Mouse (Mus musculus): ENCODE results near the gene Sfrp5.

The Sfrp5 gene

DNA sequence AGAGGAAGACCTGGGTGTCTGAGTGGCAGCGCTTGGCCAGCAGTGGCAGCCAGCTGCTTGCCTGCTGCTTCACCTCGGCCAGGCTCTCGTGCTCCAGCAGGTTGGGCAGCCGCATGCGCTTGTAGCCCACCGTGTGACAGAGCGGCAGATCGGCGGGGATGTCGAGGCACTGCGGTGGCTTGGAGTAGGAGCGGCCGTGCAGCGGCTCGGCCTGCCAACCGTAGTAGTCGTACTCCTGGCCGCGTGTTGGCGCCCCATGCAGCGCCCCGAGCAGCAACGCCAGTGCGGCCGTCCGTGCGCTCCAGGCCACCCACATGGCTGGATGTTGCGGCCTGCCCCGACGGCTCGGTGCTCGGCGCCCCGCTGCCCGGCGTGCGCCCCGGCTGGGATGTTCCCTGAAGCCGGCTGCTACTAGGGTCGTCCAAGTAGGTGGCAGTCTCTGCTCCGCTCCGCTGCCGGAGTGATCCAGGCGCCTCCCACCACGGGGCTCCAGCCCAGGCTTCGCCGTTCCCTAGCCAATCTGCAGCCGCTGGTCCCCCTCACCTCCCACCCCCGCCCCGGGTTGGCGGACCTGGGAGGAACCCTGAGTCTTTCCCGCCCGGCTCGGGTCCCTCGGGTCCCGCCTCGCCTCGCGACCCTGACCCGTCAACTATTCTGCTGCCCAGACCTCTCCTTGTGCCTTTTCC, at the start of gene Sfrp5:
Sfrp5 (minus strand) TSS at position 557 of the 686 bp plus-strand sequence.
- no peak for DNase-seq (ENCODE audit: low read depth, low spot score)

DNA sequence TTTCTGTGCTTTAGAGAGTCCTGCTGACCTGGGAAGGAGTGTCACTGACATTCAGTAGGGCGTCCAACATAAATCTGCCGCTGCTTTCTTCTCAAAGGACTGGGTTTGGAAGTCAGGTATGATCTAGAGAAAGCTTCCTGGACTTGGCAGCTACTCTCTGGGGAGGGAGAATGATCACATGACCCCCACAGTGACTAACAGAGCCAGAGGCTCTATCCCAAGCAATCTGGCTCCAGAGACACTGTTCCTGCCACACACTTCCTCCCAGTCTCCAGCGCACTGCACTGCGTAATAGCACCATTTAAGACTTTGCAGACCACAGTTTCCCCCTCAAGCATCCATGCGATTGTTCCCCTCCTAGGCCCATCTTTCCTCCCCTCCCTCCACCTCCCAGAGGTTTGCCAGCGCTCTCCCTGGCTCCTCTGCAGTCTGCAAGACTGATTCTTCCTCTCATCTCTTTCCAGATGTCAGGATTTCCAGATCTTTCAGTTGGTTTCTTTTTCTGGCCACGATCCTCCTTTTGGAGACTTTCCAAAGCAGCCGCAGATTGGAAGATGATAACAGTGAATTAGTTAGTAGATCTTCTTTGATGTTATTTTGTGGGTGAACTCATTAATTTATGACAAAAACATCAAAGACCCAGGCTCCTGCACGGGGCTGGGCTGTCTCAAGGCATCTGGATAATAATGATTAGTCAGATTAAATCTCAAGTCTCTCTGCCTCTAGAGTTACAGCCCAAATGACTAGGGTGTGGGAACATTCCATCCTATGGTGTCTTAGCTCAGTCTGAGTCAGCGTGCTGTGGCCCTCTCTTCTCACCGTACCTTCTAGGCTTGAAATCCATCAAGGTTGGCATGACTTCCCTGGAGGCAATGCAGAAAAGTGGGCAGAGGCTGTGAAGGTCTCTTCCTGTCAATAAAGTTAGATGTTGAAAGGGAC, 48.2 kb upstream of the Sfrp5 start:
- DNase-seq (ENCODE audit: low read depth, low spot score) = peak; percentile 70

DNA sequence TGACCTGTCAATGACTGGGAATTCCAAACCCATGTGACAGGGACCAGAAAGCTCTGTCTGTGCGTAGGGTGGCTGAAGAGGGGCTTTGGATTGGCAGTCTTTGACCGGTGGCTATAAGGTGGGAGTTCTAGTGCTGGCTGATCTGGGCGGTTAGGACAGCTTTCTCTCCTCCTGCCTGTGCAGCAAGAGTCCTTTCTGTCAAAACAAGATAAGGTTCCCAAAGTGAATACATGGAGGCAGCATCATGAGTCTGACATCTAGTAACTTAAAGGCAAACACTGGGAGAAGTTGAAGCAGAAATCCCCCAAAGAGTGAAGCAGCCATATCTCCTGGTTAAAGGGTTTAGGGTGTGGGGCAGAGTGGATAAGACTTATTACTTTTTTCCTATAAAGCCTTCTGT, 45.5 kb upstream of the Sfrp5 start, which contains the start of gene Golga7b:
Golga7b (plus strand) TSS at position 56 of the 400 bp plus-strand sequence.
- DNase-seq (ENCODE audit: low read depth, low spot score) = no peak

DNA sequence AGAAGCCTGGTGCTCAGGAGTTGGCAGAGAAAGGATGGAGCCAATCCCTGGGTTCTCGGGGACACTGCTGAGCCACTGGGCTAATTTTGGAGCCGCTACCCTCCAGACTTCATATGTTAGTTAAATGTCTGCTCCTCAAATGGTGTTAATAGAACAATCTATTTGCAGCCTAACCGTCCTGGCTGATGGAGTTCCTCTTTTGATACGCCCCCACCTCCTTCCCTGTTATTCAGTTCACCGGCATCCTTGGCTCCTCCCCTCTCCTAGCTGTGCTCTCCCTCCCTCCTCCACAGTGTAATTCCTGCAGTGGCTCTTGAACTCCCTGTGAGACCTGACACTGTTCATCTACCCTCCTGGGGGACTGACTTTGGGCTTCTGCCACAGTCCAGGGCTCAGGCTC, 44.6 kb upstream of the Sfrp5 start:
- peak; percentile 66 for DNase-seq (ENCODE audit: low read depth, low spot score)

DNA sequence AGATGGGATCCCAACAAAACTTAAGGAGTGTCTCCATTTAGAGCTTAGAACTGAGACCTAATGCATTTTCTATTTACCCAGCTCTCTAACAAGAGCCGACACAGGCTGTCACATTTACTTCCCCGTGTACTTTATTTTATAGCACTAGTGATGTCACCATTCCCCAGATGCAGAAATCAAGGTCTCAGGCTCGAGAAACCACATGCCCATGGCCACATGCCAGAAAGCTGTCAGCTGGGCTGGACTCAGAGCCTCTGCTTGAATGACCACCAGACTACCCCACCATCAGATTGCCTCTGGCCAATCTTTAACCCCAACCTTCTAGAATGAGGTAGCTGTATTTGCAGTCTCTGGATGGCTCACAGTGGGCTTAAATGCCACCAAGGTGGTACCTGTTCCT, 41.3 kb upstream of the Sfrp5 start:
- DNase-seq (ENCODE audit: low read depth, low spot score) = no peak

DNA sequence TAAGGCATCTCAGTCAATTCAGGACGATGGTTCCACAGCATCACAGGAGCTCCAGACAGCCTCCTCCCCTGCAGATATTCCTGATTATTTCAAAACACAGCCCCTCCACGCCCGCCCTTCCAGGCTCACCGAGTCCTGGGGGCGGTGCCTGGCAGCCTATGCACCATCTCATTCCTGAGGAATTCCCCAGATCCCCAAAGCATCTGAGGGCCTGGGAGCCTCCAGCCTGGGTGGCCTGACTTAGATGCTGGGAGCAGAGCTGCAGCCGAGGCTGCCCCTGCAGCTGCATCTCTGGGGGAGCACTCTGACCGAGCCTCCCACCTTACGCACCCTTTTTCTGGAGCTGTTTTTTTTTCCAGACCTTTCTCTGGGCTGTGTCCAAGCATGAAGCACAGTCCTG, 38.8 kb upstream of the Sfrp5 start:
- DNase-seq (ENCODE audit: low read depth, low spot score) = no peak

DNA sequence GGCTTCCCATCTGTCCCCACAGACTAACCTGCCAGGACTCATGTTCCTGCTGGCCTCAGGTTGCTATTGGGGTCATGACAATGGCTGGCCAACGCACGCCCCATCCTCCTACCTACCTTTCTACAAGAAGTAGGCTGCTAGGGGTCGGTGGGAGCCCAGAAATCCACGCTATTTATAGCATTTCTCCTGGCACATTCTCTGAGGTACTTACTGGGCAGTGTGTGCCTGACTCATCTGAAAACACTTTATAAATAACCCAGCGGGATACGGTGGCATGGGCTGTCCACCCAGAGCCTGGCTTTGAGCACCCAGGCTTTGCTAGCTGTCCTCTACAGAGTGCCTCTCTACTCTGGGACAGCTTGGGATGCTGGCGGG, 36.3 kb upstream of the Sfrp5 start:
- DNase-seq (ENCODE audit: low read depth, low spot score) = peak; percentile 72

DNA sequence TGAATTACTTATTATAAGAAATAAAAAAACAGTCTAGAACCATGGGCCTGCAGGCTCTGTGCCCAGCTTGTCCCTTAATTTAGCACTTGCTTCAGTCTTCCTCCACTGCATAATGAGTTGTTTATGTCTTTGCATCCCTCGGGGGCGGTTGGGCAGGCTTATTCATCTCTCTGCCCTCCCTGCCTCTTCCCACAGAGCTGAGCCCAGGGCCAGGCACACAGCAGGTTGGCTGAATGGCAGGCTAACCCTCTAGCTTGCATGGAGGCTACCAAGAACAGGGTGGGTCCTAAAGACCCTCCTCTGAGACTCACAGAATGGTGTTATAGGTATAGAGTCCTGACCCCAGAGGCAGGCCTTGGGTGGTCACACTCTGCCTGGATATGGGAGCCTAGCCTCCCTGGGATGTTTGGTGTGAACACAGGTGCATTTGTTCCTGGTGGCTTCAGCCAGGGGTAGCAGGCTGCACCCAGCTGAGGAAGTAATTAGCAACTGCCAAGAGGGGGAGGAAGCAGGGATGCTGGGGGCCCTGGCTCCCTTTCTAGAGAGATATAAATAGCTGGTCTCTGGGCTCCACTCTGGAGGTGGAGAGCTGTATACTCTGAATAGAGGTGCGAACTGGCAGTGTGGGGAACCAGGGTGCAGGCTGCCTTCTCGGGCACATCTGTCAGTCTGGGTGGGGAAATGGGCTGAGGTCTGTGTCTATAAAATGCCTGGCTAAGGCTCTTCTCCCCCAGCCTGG, 35.7 kb upstream of the Sfrp5 start:
- peak; percentile 86 for DNase-seq (ENCODE audit: low read depth, low spot score)

DNA sequence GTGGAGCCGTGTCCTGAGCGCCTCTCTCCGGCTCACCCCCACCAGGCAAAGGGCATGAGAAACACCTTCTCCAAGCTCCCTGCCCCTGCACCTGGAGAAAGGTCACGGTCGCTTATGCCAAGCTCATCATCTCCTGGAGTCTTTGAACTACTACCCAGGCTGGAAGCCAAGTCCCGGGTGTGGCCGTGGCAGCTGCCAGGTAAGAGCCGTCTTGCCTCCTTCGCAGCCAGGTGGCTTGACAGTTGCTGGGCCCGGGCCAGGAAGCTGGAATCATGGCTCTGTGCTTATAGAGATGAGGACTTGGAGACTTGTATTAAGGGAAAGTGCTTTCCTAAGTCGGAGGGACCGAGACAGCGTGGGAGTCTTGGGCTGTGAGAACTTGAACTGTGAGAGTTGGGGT, 28.9 kb upstream of the Sfrp5 start:
- DNase-seq (ENCODE audit: low read depth, low spot score) = peak; percentile 33

DNA sequence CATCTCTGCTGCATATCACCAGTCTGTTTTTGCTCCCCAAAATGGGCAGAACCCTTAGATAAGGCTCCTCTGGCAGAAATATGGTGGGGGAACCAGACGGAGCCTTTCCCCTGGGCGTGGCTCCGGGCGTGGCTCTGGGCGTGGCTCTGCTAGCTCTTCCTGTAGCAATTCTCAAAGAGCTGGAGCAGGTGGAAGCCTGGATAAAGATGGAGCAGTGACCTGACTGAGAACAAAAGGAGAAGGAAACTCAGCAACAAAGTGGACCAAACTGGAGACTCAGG, 28.2 kb upstream of the Sfrp5 start:
- no peak for DNase-seq (ENCODE audit: low read depth, low spot score)

DNA sequence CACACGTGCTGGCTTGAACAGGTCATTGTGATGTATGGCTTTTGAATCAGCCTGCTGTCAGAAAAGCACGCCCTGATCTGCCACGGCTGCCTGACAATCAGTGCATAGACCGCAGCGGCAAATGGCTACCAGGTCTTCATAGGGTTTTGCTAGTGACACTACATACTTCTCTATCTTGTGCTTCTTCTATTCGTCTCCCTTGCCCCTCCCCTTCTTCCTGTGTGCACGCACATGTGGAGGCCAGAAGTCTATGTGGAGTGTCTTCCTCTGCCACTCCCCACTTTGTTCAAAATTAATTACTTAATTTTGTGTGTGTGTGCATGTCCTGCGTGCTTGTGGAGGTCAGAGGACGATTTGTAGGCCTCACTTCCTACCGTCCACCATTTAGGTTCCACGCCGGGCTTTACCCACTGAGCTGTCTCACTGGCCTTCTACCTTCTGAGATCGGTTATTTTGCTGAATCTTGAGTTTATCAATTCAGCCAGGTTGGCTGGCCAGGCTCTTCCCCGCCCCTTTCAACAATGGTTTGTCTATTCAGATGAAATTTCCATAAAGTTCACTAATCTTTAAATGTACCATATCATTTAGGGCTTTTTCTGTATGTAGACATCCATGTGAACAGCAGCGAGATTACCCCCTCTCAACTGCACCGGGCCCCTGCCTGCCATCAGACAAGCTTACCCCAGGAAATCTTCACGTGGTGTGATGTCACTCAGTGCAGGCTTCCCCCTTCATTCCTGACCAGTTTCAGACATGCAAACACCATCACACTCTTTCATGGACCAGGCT, 27.6 kb upstream of the Sfrp5 start:
- DNase-seq (ENCODE audit: low read depth, low spot score) = no peak

DNA sequence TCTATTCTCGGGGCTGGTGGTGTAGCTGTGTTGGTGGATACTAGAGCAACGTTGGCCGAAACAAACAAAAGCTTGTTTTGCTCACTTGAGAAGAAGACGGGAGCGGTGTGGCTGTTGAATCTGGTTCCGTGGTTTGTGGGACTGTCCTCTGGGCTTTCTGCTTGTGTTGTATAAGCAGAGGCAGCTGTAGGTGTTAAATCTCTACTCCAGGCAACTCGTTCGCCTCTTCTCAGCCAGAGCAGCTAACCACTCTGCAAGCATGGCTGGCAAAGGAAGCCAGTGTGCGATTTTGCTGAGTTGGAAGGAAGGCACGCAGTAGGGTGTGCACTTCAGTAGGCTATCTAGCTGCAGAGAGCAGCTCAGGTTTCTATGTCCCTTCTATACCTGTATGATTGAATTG, 24.4 kb upstream of the Sfrp5 start:
- peak; percentile 64 for DNase-seq (ENCODE audit: low read depth, low spot score)

DNA sequence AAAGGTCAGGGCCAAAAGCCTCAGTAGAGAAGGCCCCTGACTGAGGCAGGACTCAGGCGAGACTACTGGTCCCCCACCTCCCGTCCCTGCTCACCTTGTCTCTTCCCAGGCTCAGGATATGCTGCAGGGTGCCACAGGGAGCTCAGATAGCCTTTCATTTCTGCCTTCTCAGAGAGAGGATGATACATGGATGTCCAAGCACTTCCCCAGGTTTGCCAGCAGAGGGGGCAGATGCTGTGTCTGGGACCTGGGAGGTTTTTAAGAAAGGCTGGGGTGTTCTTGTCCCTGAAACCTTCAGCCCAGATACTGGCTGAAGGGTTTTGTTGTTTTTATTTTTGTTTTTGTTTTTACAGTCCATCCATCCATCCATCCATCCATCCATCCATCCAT, 15.3 kb upstream of the Sfrp5 start:
- peak; percentile 90 for DNase-seq (ENCODE audit: low read depth, low spot score)

DNA sequence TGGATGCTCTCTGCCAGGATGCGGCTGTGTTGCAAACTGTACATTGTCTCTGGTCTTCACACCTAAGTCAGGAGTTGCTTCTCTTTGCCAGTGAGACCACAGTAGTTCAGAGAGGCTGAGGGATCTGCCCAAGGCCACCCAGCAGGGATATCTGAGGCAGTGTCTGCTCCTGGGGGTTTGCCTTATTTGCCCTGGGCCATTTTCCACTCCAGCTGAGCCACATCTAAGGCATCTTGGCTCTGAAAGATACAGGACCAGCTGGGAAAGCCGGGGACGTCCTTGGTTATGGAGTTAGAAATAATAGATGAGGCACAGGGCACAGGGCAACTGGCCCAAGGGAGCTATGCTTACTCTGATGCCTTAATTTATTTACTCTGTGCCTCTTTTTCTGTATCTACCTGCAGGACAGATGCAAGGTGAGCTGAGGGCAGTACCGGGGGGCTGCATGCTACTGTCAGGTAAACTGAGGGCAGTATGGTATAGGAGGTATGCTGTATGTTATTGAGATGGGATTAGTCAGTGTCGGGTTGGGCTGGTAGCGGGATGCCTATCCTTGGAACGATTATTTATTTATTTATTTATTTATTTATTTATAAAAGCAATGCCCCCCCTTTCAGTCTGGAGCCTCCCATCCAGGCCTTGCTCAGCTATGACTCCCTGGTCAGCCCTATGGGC, 14.8 kb upstream of the Sfrp5 start:
- DNase-seq (ENCODE audit: low read depth, low spot score) = no peak

DNA sequence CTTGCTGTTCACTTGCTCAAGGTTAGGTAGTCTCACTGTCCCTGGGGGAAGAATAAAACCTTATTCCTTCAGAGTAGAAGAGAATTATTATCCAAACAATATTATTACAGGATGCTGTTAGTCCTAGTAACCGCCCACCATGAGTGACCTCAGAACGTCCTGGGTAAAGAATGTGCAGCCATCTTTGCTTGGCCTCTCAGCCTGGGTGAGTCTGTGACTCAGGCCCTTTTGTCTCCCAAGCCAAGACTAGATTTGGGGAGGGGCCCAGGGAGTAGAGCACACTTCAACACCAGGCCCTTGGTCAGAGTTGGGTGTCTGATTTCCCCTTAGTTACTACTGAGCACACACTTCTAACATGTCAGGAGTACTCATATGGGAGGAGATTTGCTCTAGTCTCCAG, 12.5 kb upstream of the Sfrp5 start:
- no peak for DNase-seq (ENCODE audit: low read depth, low spot score)

DNA sequence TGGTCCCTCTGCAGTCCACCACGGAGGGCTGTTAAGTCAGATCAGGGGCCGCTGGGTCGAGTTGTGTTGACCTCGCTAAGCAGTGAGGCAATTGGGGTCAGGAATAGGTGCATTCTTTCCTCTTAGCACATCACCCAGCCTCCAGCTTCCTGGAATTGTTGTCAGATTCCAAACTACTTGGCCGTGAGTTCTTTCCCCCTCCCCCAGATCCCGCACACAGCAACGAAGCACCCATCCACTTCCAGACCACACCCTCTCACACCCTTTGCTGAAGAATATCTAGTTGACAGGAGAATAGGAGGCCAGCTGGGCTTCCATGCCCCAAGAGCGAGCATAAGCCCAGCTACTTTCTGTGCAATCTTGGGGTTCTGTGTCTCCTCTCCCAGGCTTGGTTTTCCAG, 9.9 kb upstream of the Sfrp5 start:
- no peak for DNase-seq (ENCODE audit: low read depth, low spot score)

DNA sequence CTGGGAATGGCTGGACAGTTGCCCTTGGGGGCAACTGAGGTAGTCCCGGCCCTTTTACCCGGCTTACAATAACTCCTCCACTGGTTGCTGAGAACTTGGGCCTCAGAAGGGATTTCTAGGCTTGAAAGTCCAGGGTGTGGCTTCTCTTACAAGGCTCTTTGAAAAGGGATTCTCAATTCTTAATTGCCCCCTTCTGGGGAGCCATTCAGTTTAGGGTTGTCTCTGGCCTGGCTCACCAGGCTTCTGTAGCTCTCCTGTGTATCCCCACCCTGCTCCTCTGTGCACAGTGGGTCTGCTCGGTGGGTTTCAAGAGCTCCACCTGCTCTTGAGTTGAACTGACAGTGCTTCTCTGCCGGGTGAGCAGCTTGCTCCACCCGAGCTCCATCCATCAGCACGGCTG, 7.9 kb upstream of the Sfrp5 start:
- no peak for DNase-seq (ENCODE audit: low read depth, low spot score)

DNA sequence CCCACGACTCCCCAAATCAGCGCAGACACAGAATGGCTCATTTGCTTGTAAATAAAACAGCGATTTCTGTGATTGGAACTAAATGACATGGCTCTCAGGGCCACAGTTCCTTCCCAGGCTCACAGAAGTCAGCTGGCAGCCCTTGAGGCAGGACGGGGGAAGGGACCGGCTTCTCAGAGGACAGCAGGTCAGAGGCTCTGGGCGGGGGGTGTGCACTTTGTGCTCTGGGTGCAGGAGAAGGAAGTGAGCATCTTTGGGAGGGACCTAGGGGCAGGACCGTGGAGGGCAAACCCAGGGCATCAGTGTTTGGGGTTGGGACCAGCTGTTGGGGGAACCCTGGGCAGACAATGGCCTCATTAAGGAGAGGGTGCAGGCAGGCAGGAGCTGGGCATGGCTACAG, 7.4 kb upstream of the Sfrp5 start:
- DNase-seq (ENCODE audit: low read depth, low spot score) = no peak

DNA sequence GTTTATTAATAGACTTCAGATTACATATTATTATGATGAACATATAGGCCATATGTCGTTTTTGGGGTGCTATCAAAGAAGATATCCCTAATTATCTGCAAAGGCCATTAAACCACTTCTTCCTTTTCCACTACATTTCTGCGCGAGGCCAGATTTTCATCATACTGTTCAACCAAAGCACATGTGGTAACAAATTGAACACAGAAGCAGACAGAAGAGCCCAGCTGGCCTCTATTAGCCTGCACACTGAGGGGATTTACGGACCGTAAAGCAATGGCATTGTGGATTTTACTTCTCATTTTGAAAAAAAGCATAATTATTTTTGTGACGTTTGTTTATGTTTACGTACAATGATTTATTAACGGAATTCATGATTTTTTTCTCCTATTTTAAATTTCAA, 3.1 kb upstream of the Sfrp5 start:
- no peak for DNase-seq (ENCODE audit: low read depth, low spot score)

DNA sequence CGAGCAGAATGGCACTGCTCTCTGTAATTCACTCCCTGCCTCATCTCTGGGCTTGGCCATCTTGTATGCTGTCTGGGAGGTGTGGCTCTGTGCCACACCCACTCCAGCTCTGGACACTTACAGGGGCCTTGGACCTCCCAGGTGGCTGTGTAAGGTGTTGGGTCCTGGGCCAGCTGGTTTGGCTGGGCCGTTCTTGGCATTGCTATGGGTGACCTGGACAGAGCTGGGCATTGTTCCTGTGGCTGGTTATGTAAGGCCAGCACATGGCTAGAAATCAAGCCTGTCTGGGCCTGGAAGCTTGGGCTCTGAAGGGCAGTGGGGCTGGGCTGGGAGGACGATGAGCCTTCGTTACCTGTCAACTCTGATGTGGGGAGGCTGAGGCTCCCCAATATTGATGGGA, 2.3 kb upstream of the Sfrp5 start:
- DNase-seq (ENCODE audit: low read depth, low spot score) = peak; percentile 91

DNA sequence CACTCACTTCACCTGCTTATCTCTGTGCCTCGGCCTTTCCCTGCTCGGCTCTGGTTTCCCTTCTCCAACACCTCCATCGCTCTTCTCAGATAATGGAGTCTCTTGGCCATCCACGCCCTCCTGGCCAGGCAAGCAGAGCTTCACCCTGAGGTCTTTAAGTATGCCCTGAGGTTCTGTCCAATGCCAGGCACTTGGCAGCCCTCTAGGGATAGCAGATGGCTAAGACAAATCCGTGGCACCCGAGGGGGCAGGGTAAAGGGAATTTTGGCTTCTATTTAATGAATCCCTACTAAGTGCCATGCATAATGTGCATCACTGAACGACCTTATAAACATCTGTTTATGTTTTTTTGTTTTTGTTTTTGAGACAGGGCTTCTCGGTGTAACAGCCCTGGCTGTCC, 415 bp upstream of the Sfrp5 start:
- DNase-seq (ENCODE audit: low read depth, low spot score) = no peak

All from brain, adult 2 months (tissue).